Mouse (Mus musculus) frontal cortex, postnatal 36 days (tissue): ENCODE data around the gene Uox.

Experiments
- DNase-seq, 2 experiments: peaks; one replicate each; pipeline ENCODE4 v3.0.0; 2022; ENCODE audit warnings: low spot score in 2 of 2

The Uox gene

DNA sequence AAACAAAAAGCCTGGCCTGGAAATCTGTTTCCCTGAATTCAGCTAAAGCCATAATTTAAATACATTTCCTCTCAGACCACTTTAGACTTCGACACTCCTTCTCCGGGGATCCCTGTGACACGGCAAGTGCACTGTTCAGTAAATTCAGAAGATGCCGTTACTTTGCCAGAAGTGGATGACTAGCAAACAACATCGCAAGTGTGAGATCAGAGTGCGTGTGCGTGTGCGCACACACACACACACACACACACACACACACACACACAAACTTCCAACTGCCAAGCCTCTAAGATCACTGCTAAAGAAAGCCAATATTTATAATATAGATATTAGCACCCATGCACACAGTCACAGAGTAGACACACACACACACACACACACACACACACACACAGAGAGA lies 111.5 kb downstream of the Uox start:
- no peak for DNase-seq
